Mouse (Mus musculus) lung, postnatal 0 days (tissue): ENCODE results near the gene Cdkal1.

ENCODE experiments used
- CTCF ChIP-seq: IDR thresholded peaks from 2 replicates; pipeline ENCODE4 v1.5.1; 2016; ENCODE audit warnings: antibody characterized with exemption, mild to moderate bottlenecking
- EP300 ChIP-seq: IDR thresholded peaks from 2 replicates; pipeline ENCODE4 v1.6.1; 2016; ENCODE audit warnings: antibody characterized with exemption, mild to moderate bottlenecking, control low read depth

- TF ChIP-seq CTCF (no peak), EP300 (no peak)
Measured at GRCm38 (mm10) chr13:29833751-29834150, 21.7 kb downstream of the Cdkal1 start.
